In genomic region chr15:87122656-87123055, GRCm38 (mm10) we compare ENCODE assay signal across 17 mouse cellular contexts.
A peak's percentile ranks its signal among the peaks of the same experiment; 100 is the strongest.
DNase-seq lines count a peak whose midpoint lies in the region; TF ChIP-seq lines count a peak whose summit lies in the region.
"Had no signal": no experiment of that assay in that cellular context is flagged by ENCODE, and none has a peak within 500 bp of the region (broad histone marks: within the 10 kb centered on the region; RNA-seq: fewer than 3 reads in every experiment).

No protein-coding gene starts in this region.

- TF ChIP-seq POLR2A in brain, embryonic 14.5 days (IDR thresholded peaks at IDR 0.05; ENCODE audit: borderline replicate concordance, extremely low read depth, insufficient read depth, insufficient read length, poor library complexity, severe bottlenecking), result no peak

- H3K4me3 ChIP-seq in heart, embryonic 10.5 days, result no peak overlapping the region
- H3K4me3 ChIP-seq: embryonic facial prominence, embryonic 12.5 days; embryonic facial prominence, embryonic 15.5 days; heart, adult 2 months; hindbrain, embryonic 12.5 days; hindbrain, embryonic 15.5 days had no signal

- H3K27me3 ChIP-seq in heart, embryonic 10.5 days (ENCODE audit: insufficient read depth, poor library complexity, severe bottlenecking), result no peaks in the 10 kb centered on the region
- H3K27me3 ChIP-seq: embryonic facial prominence, embryonic 12.5 days; embryonic facial prominence, embryonic 15.5 days; hindbrain, embryonic 12.5 days; hindbrain, embryonic 15.5 days had no signal

- H3K9me3 ChIP-seq in heart, embryonic 10.5 days, result no peaks in the 10 kb centered on the region
- H3K9me3 ChIP-seq: embryonic facial prominence, embryonic 12.5 days; embryonic facial prominence, embryonic 15.5 days; hindbrain, embryonic 12.5 days; hindbrain, embryonic 15.5 days had no signal

- no peaks in the 10 kb centered on the region for H3K4me1 ChIP-seq in heart, embryonic 10.5 days
- H3K4me1 ChIP-seq: embryonic facial prominence, embryonic 12.5 days; embryonic facial prominence, embryonic 15.5 days; hindbrain, embryonic 12.5 days; hindbrain, embryonic 15.5 days had no signal

- no peak for TF ChIP-seq CTCF in brain, embryonic 14.5 days (IDR thresholded peaks at IDR 0.05; ENCODE audit: borderline replicate concordance, extremely low read depth, insufficient read depth, insufficient read length)

- H3K36me3 ChIP-seq in heart, embryonic 10.5 days, result no peaks in the 10 kb centered on the region
- H3K36me3 ChIP-seq: embryonic facial prominence, embryonic 12.5 days; embryonic facial prominence, embryonic 15.5 days; hindbrain, embryonic 12.5 days; hindbrain, embryonic 15.5 days had no signal

- DNase-seq in cerebellum, adult 9-10 months, result peak; percentile 32
- no peak for DNase-seq in cerebellum, adult 11 months
- peak; percentile 52 for DNase-seq in heart, adult 11 months
- DNase-seq in heart, embryonic 10.5 days (ENCODE audit: low spot score), result no peak
- peak; percentile 5 for DNase-seq in brain, embryonic 14.5 days (ENCODE audit: low read depth)
- peak; percentile 34 to 50 for DNase-seq in cerebellum, postnatal 25 days
- DNase-seq in Muller cell, postnatal 12 days (ENCODE audit: inconsistent ontology term), result no peak
- DNase-seq: adrenal gland, adult 8-10 months; adrenal gland, postnatal 25 days; forebrain, postnatal 0 days; gastrocnemius, postnatal 25 days; heart, adult 2 months; kidney, adult 2 months had no signal

- 29% methylated on average over 4 of the region's 4 CpGs for WGBS in heart, embryonic 10.5 days

- no peak overlapping the region for H3K27ac ChIP-seq in heart, embryonic 10.5 days
- H3K27ac ChIP-seq: embryonic facial prominence, embryonic 12.5 days; embryonic facial prominence, embryonic 15.5 days; heart, adult 2 months; hindbrain, embryonic 12.5 days; hindbrain, embryonic 15.5 days had no signal

Comparison
In these comparisons a context has a peak if more than half of its experiments do, and no peak if none do; other contexts are left out.
1. DNase-seq: peak in cerebellum, adult 9-10 months (single experiment), heart, adult 11 months (single experiment), brain, embryonic 14.5 days (single experiment) and cerebellum, postnatal 25 days (2 of 2); none in cerebellum, adult 11 months (single experiment), heart, embryonic 10.5 days (single experiment) and Muller cell, postnatal 12 days (single experiment).